Mouse (Mus musculus) embryonic facial prominence, embryonic 10.5 days (tissue): ENCODE results near the gene Nlgn2. TPM values are rescaled to one million over a fixed set of nuclear protein-coding genes. Genes with fewer than 3 reads are reported as not detected.
A peak's percentile ranks its signal among the peaks of the same experiment; 100 is the strongest.

Source experiments
- DNase-seq: peaks from one replicate; pipeline ENCODE4 v3.0.0-alpha.2; 2017; ENCODE audit warnings: low spot score
- H3K27ac ChIP-seq: fragments of 300-500 bp; sonication (generic); replicated peaks from 2 replicates; pipeline ENCODE4 v1.5.1; 2016; ENCODE audit warnings: mild to moderate bottlenecking
- H3K27me3 ChIP-seq: fragments of 300-500 bp; sonication (generic); replicated peaks from 2 replicates; pipeline ENCODE4 v1.6.1; 2016; ENCODE audit warnings: low read depth, mild to moderate bottlenecking; ENCODE audit not compliant: poor library complexity, severe bottlenecking
- H3K36me3 ChIP-seq: fragments of 300-500 bp; sonication (generic); replicated peaks from 2 replicates; pipeline ENCODE4 v1.6.1; 2016; ENCODE audit warnings: mild to moderate bottlenecking, moderate library complexity
- H3K4me1 ChIP-seq: fragments of 300-500 bp; sonication (generic); 2 replicates; pipeline ENCODE4 v1.6.1; 2016
- H3K4me3 ChIP-seq: fragments of 300-500 bp; sonication (generic); 2 replicates; pipeline ENCODE4 v1.5.1; 2016; ENCODE audit warnings: mild to moderate bottlenecking, moderate library complexity
- H3K9me3 ChIP-seq: fragments of 300-500 bp; sonication (generic); 2 replicates; pipeline ENCODE4 v1.6.1; 2016; ENCODE audit warnings: mild to moderate bottlenecking
- WGBS: fragments of 180-500 bp; shearing (Covaris S2); methylation state at CpG from one replicate; pipeline ENCODE4 v1.1.7; 2016; 5-methylcytosine and 5-hydroxymethylcytosine counted together
- polyA plus RNA-seq: library from polyadenylated mRNA; unstranded; fragments of >200 nt; fragmentation: Nextera tagmentation; extraction: Ambion mirVana; gene quantifications from 2 replicates; pipeline ENCODE4 v1.2.1, GENCODE M21; 2016

The Nlgn2 gene
- polyA plus RNA-seq: 4.7 and 5.4 TPM in 2 replicates

DNA sequence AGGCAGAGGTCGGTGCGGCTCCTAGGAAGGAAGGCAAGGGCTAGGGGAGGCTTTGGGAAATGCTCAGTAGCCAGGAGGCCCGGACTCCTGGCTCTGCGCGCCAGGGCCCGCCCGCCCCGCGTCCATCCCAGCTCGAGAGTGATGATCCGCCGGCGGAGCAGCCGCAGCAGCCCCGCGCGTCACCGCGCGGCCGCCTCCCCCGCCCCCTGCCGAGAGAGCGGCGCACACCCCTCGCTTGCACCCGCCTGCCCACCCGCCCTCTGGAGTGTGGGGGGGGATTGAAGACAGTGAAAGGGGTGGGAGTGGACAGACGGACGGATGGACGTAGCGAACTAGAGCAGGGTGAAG, at the start of gene Nlgn2:
TSS of gene Nlgn2 (minus strand) at position 181 of the 348 bp plus-strand sequence.
- WGBS: under 1% methylated on average over 32 of the region's 32 CpGs
- Histone ChIP-seq H3K27ac (peak within 1 kb of the TSS; percentile 90), H3K4me3 (peak within 1 kb of the TSS; percentile 88), H3K36me3 (peaks cover 15% of the 10 kb centered on the region), H3K4me1 (peaks cover 58% of the 10 kb centered on the region), H3K27me3 (peaks cover 44% of the 10 kb centered on the region), H3K9me3 (no peaks in the 10 kb centered on the region)
- no peak for DNase-seq

GRCm38 (mm10) chr11:69886907-69887635, 49.5 kb upstream of the Nlgn2 start:
- Histone ChIP-seq H3K36me3 (no peaks in the 10 kb centered on the region), H3K27me3 (peaks cover 5% of the 10 kb centered on the region), H3K4me1 (peaks cover 20% of the 10 kb centered on the region), H3K27ac (no peak overlapping the region), H3K9me3 (no peaks in the 10 kb centered on the region), H3K4me3 (no peak overlapping the region)
- 74% methylated on average over 8 of the region's 8 CpGs for WGBS
- DNase-seq: no peak

- 85% methylated on average over 8 of the region's 8 CpGs for WGBS
- Histone ChIP-seq H3K9me3 (no peaks in the 10 kb centered on the region), H3K27me3 (peaks cover 15% of the 10 kb centered on the region), H3K4me1 (peaks cover 31% of the 10 kb centered on the region), H3K4me3 (no peak overlapping the region), H3K27ac (peak overlapping the region; percentile 32; the same call in 1 of the 2 replicates), H3K36me3 (no peaks in the 10 kb centered on the region)
- DNase-seq: no peak
Measured at GRCm38 (mm10) chr11:69884663-69885062, 47.1 kb upstream of the Nlgn2 start.

DNA sequence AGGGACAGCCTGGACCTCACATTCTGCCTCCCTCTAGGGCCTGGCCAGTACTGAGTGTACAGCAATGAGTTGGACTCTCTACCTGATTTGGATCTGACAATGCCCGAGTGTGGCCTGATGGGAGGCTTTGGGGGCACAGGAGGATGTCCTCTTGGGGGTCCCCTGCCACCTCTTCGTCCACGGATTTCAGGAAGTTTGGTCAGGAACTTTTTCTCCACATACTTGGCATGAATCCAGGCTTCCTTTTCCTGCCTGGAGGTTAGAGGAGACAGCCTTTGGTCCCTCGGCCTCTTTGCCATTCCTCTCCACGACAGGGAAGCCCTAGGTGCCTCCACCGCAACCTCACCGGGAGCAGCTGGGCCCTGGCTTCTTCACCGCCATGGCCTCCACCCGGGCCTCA, 46.7 kb upstream of the Nlgn2 start:
- 85% methylated on average over 9 of the region's 9 CpGs for WGBS
- DNase-seq: no peak

DNA sequence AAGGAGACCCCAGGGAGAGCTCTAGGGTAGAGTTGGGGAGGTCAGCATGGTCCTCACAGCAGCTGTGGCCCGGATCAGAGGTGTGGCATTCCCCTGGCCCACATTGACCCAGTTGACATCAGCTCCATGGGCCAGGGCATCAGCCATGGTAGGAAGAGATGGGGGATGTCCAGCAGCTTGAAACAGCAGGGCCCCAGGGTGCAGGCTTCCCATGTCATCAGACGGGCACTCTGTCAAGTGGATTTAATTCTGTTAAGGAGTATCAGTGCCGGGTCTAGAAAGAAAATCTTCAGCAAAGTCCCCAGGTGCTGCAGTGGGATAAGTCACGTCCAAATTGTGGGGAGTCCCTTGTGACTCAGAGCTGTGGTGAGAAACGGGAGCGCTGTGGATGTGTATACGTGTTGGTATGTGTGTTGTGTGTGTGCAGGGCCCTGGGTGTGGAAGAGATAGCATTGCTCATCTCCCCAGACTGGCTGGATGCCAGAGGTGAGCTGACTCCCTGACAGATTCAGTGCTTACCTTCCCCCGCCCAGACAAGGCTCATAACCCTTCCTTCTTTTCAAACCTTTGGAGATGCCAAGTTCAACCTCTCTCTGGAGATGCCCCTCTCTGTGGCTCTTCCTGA, 46.1 kb upstream of the Nlgn2 start:
- 88% methylated on average over 8 of the region's 8 CpGs for WGBS
- Histone ChIP-seq H3K27ac (no peak overlapping the region), H3K4me1 (peaks cover 41% of the 10 kb centered on the region)

More for the DNA sequence above, 46.7 kb upstream of the Nlgn2 start:
- Histone ChIP-seq H3K36me3 (no peaks in the 10 kb centered on the region), H3K4me3 (no peak overlapping the region), H3K9me3 (no peaks in the 10 kb centered on the region), H3K27ac (0 out of 2 replicates have a peak overlapping the region, but pooled peaks have one; percentile 32), H3K27me3 (peaks cover 19% of the 10 kb centered on the region), H3K4me1 (peaks cover 35% of the 10 kb centered on the region)

GRCm38 (mm10) chr11:69883066-69883465, 45.5 kb upstream of the Nlgn2 start:
- Histone ChIP-seq H3K4me3 (no peak overlapping the region), H3K36me3 (no peaks in the 10 kb centered on the region), H3K9me3 (no peaks in the 10 kb centered on the region), H3K27ac (no peak overlapping the region), H3K27me3 (peaks cover 24% of the 10 kb centered on the region), H3K4me1 (peaks cover 46% of the 10 kb centered on the region)
- WGBS: 63% methylated on average over 4 of the region's 4 CpGs
- DNase-seq: peak; percentile 39

More for the DNA sequence above, 46.1 kb upstream of the Nlgn2 start:
- Histone ChIP-seq H3K9me3 (no peaks in the 10 kb centered on the region), H3K4me3 (no peak overlapping the region), H3K36me3 (no peaks in the 10 kb centered on the region), H3K27me3 (peaks cover 23% of the 10 kb centered on the region)
- DNase-seq: no peak

GRCm38 (mm10) chr11:69881787-69882670, 44.4 kb upstream of the Nlgn2 start:
- Histone ChIP-seq H3K4me3 (peak overlapping the region; percentile 62), H3K27ac (peak overlapping the region; percentile 87), H3K4me1 (peaks cover 56% of the 10 kb centered on the region), H3K27me3 (peaks cover 26% of the 10 kb centered on the region), H3K9me3 (no peaks in the 10 kb centered on the region), H3K36me3 (no peaks in the 10 kb centered on the region)
- DNase-seq: no peak
- WGBS: 62% methylated on average over 21 of the region's 21 CpGs

DNA sequence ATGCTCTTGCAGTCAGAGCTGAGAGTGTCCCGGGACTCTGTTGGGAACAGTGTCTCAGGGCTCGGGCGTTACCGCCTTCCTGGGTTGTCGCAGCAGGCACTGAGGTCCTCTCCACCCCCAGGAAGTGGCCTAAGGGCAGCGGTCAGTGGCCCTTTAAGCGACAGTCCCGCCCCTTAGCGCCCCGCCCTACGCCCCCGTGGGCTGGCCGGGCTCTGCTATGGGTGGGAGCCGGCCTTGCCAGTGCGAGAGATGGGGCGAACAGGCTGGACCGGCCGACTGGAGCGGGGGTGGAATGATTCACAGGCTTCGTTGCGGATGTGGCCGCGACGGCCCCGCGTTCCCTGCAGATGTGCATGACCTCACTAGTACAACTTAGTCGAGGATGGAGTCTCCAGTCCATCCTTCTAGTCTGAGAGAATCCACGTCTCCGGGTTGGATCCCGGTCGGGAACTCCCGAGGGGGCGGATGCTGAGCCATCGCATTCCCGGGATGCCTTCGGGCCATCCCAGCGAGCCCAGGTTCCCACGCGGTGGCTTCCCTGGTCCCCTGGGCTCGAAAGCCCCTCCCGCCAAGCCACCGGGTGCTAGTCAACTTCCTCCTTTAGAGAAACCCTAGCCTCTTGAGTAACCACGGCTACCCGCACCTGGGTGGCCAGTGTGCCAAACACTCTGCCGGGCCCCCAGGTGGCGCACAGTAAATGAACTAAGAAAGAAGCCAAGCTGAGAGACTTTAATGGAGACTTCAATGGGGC, 43.4 kb upstream of the Nlgn2 start, which contains the start of gene Kctd11:
TSS of gene Kctd11 (minus strand) at position 554 of the 751 bp plus-strand sequence.
- Histone ChIP-seq H3K27ac (peak within 1 kb of the TSS; percentile 87), H3K27me3 (peaks cover 26% of the 10 kb centered on the region), H3K36me3 (no peaks in the 10 kb centered on the region), H3K9me3 (no peaks in the 10 kb centered on the region), H3K4me3 (peak within 1 kb of the TSS; percentile 62), H3K4me1 (peaks cover 66% of the 10 kb centered on the region)
- WGBS: under 1% methylated on average over 46 of the region's 46 CpGs
- peak; percentile 89 for DNase-seq

GRCm38 (mm10) chr11:69880506-69880852, 42.9 kb upstream of the Nlgn2 start:
- no peaks in the 10 kb centered on the region for H3K9me3 ChIP-seq
- peaks cover 68% of the 10 kb centered on the region for H3K4me1 ChIP-seq
- H3K36me3 ChIP-seq: no peaks in the 10 kb centered on the region
- WGBS: under 1% methylated on average over 18 of the region's 18 CpGs
- H3K27me3 ChIP-seq: peaks cover 26% of the 10 kb centered on the region
- DNase-seq: peak; percentile 80
- peak overlapping the region; percentile 62 for H3K4me3 ChIP-seq
- H3K27ac ChIP-seq: peak overlapping the region; percentile 87

- H3K36me3 ChIP-seq: no peaks in the 10 kb centered on the region
- peaks cover 66% of the 10 kb centered on the region for H3K4me1 ChIP-seq
- H3K27me3 ChIP-seq: peaks cover 26% of the 10 kb centered on the region
- H3K9me3 ChIP-seq: no peaks in the 10 kb centered on the region
- WGBS: 57% methylated on average over 15 of the region's 15 CpGs
- H3K27ac ChIP-seq: peak overlapping the region; percentile 87; the same call in 1 of the 2 replicates
- DNase-seq: no peak
- H3K4me3 ChIP-seq: peak overlapping the region; percentile 62
Measured at GRCm38 (mm10) chr11:69879711-69880110, 42.1 kb upstream of the Nlgn2 start.

- H3K27ac ChIP-seq: peak overlapping the region; percentile 87; the same call in 1 of the 2 replicates
Measured at GRCm38 (mm10) chr11:69878952-69879351, 41.4 kb upstream of the Nlgn2 start.

More at GRCm38 (mm10) chr11:69878952-69879351, 41.4 kb upstream of the Nlgn2 start:
- peaks cover 26% of the 10 kb centered on the region for H3K27me3 ChIP-seq
- no peaks in the 10 kb centered on the region for H3K36me3 ChIP-seq
- H3K4me3 ChIP-seq: peak overlapping the region; percentile 62
- no peak for DNase-seq
- peaks cover 64% of the 10 kb centered on the region for H3K4me1 ChIP-seq
- 92% methylated on average over 6 of the region's 6 CpGs for WGBS
- no peaks in the 10 kb centered on the region for H3K9me3 ChIP-seq
